Mouse (Mus musculus) CH12F3 (cell line): ENCODE data around the gene Cd248.

Source experiments
- in situ Hi-C: fragments of 300-500 bp; cut with MboI; formaldehyde crosslinking; loops from 2 replicates; pipeline ENCODE4 v1.14.3; 2020; ENCODE audit warnings: low sequenced_read_pairs

The Cd248 gene

DNA sequence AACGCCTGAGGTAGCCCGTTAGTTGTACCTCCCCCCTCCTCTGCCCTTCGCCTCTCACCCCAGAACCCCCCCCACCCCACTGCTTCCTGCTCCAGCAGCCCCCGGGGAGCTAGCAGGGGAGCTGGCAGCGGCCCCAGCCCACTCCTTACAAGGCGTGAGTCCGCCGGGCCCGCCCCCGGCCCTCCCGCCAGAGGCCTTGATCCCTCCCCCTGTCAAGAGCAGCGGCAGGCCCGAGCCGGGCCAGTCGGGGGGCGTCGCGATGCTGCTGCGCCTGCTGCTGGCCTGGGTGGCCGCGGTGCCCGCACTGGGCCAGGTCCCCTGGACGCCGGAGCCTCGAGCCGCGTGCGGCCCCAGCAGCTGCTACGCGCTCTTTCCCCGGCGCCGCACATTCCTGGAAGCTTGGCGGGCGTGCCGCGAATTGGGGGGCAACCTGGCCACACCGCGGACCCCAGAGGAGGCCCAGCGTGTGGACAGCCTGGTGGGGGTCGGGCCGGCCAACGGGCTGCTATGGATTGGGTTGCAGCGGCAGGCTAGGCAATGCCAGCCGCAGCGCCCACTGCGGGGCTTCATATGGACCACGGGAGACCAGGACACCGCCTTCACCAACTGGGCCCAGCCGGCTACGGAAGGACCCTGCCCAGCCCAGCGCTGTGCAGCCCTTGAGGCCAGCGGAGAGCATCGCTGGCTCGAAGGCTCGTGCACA is at the start of gene Cd248:
Cd248 (plus strand) TSS at position 212 of the 703 bp plus-strand sequence.
- in situ Hi-C loops = no loop called here

- in situ Hi-C loops = no loop called here
Observed at GRCm38 (mm10) chr19:5018191-5018590, 49.7 kb upstream of the Cd248 start.

DNA sequence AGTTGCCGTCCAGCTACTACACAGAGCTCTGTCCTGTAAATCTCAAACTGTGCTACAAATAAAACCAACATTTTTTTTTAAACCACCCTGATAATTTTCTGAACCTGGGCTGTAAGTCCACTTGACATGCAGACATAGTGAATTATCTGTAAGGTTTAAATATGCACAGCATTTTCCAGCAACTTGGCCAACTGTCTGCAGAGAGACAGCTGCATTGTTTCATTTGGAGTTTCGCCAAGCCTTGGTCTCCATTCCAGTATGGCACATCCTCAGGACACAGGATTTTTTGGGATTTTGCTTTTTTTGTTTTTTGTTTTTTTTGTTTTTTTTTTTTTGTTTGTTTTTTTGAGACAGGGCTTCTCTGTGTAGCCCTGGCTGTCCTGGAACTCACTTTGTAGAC is 46.5 kb upstream of the Cd248 start:
- in situ Hi-C loops = no loop called here

- in situ Hi-C loops = no loop called here
Observed at GRCm38 (mm10) chr19:5023621-5024479, 44.0 kb upstream of the Cd248 start, which contains the start of gene Slc29a2. Slc29a2 (plus strand) TSS chr19:5023860.

DNA sequence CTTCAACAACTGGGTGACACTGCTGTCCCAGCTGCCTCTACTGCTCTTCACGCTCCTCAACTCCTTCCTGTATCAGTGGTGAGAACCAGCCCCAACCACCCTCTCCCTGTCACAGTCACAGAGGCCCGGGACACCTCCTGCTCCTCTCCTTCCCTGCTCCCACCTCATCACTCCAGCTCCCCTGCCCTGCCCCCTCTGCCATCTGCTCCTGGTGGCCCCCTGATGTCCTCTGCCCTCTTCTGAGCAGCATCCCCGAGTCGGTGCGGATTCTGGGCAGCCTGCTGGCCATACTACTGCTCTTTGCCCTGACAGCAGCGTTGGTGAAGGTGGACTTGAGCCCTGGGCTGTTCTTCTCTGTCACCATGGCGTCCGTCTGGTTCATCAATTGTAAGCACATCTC is 41.8 kb upstream of the Cd248 start:
- in situ Hi-C loops = no loop called here

DNA sequence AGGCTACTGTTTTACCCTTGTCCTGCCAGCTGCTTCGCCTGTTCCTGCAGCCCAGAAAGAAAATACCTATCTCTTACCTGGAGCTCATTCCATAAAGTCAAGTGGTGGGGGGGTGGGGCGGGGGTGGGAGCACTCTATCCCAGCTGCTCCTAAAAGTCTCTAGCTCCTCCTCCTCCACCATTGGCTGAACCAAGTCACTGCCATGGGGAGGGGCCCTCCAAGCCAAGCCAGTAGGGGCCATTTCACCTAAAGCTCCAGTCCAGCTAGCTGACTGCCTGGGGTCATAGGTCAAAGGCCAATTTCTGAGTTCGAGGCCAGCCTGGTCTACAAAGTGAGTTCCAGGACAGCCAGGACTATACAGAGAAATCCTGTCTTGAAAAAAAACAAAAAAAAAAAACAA is 35.2 kb upstream of the Cd248 start:
- in situ Hi-C loops = no loop called here

DNA sequence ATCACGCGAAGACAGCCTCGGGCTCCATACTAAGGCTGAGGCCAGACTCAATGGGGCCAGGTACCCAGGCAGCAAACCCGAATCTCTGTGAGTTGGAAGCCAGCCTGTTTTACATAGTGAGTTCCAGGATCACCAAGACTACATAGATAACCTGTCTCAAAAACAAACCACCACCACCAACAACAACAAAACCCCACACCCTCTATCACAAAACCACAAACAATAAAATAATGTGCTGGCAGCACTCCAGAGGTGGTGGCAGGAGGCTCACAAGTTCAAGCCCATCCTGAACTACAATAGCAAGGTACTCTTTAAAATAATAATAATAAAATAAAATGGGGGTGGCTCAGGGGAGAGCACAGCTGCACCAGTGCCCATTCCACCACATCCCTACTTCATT is 31.3 kb upstream of the Cd248 start:
- in situ Hi-C loops = no loop called here

DNA sequence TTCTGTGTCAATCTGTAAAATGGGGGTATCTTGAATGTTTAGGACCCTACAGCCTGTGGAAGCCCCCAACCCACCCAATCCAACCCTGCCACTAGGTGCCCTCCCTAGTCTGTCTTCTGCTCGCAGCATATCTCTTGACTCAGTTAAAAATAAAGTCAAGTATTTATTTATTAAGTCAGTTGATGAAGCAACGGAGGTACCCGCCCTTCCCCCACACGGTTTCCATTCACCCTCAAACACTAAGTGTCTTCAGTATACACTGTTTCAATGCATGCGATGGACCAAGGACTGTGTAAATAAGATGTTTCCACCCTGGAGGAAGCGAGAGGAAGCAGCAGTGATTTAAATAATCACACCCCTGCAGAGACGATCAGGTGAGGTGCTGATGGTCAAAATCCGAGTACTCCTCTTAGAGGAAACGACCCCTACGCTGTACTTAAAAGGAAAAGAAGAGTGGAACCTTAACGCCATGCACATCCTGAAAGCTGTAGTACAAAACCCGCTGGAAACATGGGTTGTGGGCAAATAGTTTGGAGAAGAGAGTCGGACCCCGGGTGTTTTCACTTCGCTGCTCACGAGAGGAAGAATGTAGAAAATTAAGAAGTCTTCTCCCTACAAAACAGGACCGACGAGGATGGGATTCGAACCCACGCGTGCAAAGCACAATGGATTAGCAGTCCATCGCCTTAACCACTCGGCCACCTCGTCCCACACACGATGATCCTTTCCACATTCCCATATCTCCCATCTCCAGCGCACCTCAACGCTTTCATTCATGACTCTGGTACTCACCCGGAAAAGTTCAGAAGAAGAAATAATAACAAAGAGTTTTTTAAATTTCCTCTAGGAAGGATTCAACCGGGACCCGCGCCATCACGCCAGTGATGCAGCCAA is 30.0 kb upstream of the Cd248 start:
- in situ Hi-C loops = no loop called here

GRCm38 (mm10) chr19:5038709-5039156 is 29.1 kb upstream of the Cd248 start, which contains the start of the genes B4gat1 and AC124502.3:
B4gat1 (plus strand) TSS chr19:5038826.
AC124502.3 (plus strand) TSS chr19:5038891.
- in situ Hi-C loops = no loop called here

- in situ Hi-C loops = no loop called here
Observed at GRCm38 (mm10) chr19:5039301-5040114, 28.4 kb upstream of the Cd248 start.

DNA sequence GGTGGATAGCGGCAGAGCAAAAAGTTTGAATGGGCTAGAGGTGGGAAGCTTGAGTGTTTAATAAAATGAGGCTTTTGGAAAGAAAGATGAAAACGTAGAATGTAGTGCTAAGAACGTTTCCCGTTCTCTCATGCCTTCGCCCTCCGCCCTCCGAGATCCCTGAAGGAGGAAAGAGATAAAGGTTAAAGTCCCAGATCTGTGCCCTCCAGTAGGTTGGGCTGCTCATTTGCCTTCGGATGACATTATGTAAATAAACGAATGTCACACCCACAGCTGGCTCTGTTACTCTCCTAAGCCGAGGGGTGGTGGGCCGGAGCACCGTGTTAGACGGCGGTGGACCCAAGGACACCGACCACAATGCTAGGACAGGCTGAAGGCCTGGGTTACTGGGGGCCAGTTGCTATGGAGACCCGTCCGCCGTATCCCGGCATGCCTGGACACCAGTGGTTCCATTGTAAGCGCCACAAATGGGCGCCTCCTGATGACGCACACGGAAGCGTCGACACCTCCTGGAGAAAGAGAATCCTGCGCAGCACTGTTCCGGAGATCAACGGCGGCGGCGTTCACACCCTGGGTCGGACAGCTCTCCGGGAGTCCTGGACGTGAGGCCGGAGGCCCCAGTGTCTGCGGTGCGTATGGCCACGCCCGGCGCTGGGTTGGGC is 26.9 kb upstream of the Cd248 start, which contains the start of gene Brms1:
Brms1 (plus strand) TSS at position 493 of the 662 bp plus-strand sequence.
- in situ Hi-C loops = no loop called here

- in situ Hi-C loops = no loop called here
Observed at GRCm38 (mm10) chr19:5041588-5041987, 26.3 kb upstream of the Cd248 start.

GRCm38 (mm10) chr19:5045531-5045930 is 22.3 kb upstream of the Cd248 start:
- in situ Hi-C loops = no loop called here

DNA sequence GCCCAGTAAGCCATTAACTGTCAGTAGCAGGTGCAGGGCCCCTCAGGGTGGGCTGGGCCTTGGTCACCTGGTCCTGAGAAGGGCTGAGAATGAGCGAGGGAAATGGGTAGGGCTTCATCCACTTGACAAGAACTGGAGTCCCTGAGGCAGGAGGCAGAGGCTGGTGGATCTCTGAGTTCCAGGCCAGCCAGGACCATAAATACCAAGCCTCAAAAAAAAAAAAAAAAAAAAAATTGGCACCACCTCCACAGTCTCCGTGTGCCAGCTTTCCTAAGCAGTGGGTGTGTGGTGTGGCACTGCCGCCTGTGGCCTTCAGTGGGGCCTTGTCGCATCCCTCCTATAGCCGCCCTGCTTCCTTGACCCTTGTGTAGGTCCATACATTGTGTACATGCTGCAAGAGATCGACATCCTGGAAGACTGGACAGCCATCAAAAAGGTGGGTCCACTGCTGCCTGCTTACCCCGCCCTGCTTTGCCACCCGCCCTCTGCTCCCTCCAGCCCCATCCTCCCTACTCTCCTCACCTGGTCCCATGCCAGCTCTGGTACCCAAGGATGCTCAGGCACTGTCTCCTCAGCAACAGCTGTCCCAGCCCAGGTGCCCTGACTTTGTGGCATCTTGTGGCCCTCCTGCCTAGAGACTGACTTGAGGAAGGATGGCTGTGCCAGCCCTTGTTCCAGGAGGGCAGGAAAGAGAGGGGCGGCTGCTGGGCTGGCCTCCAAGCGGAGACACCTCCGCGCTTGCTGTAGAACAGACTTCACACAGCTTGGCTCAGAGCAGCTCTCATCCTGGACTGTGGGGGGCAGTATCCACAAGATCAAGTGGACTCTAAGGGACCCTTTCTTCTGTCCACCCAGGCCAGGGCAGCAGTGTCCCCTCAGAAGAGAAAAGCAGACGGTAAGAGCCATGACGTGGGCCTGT is 19.5 kb upstream of the Cd248 start:
- in situ Hi-C loops = no loop called here

DNA sequence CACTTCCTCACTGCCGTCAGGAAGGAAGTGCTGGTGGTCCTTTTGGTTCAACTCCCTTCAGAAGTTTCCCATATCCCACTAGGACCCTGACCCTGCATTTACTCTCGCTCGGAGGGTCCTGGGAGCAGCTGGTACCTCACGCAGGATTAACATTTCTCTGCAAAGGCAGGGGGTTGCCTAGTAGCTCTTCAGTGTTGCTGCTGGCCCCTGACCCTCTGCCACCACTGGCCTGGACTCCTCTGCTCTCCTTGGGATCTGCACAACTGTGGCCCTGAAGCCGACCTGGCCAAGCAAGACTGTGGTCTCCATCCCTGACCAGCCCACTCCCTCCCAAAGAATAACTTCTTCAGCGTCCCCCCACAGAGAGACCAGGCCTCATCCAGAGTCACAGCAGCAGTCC is 18.6 kb upstream of the Cd248 start:
- in situ Hi-C loops = no loop called here

- in situ Hi-C loops = no loop called here
Observed at GRCm38 (mm10) chr19:5050047-5050905, 17.6 kb upstream of the Cd248 start, which contains the start of gene Rin1. Rin1 (plus strand) TSS chr19:5050481.

GRCm38 (mm10) chr19:5051031-5051430 is 16.8 kb upstream of the Cd248 start:
- in situ Hi-C loops = no loop called here
